Mouse (Mus musculus) spleen, postnatal 4 days (tissue): ENCODE data around the gene 2610301B20Rik.
"Not testable (repeated sequence)": the region's sequence is repeated elsewhere in the genome, so short reads cannot be mapped to it uniquely, and the experiment has no call there.

Experiments
- DNase-seq, 2 experiments: peaks; one replicate each; pipeline ENCODE4 v3.0.0; 2022; ENCODE audit warnings: low spot score in 2 of 2

2610301B20Rik gene

DNA sequence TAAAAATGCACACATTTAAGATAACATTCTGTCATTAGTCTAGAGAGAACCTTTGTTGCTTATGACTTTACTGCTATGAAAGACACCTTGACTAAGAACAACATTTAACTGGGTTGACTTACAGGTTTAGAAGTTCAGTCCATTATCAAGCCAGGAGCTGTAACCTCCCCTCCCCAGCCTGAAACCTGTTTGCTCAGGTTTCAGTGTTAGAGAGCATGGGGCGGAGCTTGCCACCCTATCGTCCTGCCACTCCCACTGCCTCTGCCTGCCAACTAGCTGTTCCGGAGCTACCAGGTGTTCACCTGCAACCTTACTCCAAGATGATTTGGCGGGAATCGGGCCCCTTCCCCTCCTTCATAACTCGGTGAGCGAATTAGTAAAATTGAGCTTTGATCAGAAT, 37.1 kb downstream of the 2610301B20Rik start:
- DNase-seq = not testable (repeated sequence)

DNA sequence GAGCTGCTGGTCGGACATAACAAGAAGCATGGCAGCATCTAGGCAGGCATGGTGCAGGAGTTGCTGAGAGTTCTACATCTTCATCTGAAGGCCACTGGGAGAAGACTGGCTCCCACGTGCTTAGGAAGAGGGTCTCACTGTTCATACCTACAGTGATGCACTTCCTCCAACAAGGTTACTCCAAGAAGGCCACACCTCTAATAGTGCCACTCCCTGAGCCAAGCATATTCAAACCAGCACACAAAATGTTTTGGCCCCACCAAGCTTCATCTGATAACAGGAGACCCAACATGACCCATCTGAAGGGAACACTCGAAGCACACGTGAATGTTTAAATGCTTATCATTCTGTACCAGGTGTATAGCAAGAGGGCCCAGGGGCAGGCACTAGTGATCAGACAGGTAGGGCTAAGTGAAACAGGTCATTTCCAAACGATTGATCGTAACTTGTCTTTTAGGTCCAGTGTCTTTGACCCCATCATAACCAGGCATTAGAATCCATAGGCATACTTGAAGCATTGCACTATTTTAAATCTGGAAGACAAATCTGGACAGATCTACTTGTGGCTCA, 37.7 kb downstream of the 2610301B20Rik start:
- no peak for DNase-seq

DNA sequence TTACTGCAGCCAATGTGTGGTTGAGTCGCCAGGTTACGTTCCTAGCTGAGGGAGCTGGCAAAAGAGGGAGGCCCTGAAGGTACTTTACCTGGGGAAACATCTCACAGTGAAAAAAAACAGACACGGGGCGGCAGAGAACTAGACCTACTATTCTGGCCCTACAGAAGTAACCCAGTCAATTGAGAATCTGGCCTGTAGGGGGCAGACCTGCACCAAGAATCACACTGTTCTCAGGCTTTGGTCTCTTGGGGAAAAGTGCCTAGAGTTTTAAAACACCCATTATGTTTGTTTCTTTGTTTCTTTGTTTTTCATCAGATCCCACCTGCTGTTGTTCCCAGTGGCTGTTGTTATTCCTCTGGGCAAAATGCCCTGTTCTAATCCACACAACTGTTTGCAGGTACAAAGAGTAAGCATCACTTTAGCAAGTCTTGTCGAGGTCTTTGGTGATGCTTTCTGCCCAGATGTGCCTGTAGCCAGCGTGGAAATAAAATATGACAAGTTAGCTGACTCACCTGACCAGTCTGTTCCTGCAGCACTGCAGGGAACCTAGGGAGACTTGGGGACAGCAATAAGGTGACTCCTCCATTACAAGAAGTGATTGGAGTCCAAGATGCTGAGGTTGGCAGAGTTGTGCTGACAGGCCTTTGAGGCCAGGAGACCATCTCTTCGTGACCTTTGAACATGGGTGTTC, 38.5 kb downstream of the 2610301B20Rik start:
- peak; percentile 92 to 98 for DNase-seq

DNA sequence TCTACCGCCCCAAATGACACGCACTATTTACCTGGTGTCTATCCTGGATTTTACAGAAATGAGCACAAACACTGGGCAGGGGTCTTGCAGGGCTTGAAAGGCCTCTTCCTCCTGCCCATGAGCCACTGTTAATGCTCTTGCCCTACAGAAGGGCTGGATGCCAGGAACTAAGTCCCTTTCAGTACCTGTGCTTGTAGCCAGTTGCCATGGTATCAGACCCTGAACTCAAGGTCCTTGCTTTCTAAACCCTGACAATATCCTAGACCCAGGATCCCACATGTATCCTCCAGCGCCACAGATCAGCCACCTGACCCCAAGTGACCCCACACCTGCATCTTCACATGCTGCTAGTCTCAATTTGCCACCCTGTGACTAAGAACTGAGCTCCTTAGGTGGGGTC, 39.1 kb downstream of the 2610301B20Rik start:
- DNase-seq = peak in 1 of 2 experiments; percentile 60

DNA sequence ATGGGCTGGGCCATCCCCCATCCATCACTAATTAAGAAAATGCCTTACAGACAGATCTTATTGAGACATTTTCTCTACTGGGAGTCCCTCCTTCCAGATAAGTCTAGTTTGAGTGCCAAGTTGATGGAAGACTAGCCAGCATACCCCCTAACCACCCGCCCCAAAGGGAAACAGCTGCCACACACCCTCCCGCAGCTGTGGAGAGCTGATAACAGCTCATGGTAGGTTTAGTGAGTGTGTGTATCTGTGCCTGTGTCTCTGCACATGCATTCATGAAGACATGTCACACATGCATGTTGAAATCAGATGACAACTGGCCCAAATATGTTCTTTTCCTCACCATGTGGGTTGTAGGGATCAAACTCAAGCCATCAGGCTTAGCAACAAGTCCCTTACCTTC, 40.5 kb downstream of the 2610301B20Rik start:
- peak; percentile 81 to 84 for DNase-seq

DNA sequence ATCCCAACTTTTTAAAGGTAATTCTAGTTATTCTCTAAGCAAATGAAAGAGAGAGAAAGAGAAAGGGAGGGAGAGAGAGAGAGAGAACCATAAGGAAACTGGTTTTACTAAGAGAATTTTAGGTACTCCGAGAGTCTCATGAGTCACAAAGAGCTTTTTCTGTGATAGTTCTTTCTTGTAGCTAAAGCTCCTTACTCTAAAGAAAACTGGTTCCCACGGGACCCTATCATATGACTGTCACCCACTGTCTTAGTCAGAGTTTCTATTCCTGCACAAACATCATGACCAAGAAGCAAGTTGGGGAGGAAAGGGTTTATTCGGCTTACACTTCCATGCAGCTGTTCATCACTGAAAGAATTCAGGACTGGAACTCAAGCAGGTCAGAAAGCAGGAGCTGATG, 41.0 kb downstream of the 2610301B20Rik start:
- DNase-seq = no peak

DNA sequence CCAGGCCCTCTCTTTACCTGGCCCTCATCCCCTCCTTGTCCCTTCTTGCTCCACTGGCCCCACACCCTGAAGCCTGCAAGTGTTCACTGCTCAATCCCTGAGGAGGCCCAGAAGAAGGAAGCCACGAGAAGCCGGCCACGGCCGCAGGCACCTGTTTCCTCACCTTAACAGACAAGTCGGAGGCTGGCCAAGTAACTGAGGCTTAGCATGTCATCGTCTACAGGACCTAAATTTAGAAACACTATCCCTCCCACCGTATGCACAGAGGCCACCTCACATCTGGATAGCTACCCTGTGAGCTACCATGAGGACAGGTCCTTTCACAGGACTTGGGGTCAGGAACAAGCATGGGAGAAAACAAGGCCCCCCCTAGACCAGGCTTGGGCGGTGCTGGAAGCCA, 44.1 kb downstream of the 2610301B20Rik start:
- no peak for DNase-seq

DNA sequence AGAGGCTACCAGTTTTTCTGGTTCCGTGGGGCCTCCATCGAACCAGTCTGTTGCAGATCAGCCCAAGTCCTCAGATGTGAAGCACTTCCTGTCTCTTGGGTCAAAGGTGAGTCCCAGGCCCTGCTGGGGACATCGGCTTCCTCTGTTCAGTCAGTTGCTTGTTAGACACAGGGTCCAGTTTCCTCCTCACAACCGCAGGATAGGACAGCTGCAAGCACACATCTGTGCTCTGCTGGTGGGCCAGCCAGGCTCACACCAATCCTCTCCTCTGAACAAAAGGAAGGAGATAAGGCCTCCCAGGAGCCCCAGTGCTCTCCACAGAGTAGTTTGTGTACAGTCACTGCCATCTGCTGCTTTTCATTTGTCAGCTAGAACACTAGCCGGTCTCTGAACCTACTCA, 44.8 kb downstream of the 2610301B20Rik start:
- peak in 1 of 2 experiments; percentile 63 for DNase-seq

DNA sequence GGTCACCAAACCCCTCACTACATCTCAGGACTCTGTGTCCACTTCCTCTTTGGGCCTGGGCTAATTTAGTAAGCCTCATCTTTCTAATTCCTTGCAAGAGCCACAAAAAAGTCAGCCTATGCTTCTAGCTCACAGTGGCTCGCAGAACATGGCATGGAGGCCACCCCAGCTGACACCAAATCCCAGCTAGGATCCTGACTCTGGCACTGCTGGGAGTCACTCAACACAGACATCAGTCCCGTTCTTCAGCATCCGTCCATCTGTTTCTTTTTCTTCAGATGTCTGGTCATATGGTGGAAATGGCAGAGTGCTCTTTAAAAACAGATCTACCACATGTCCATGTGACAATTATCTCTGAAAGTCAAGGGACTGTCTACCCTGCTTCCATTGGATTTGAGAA, 45.2 kb downstream of the 2610301B20Rik start:
- DNase-seq = no peak

DNA sequence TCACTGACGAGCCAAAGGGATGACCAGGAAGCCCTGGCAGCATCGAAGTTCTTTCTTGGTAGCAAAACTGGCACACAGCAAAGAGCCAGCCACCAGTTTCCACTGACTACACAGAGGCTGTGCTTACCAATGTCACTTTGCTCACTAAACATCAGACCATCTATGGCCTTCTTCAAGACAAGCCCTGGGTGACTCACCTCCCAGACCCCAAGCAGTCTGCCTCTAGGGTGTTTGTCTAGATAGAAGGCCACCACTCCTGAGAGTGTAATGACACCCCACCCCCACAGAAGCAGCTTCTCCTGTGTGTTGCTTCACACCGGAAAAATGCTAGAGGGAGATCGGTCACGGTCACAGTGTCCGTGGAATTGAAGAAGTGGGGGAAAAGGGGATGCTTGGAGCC, 45.7 kb downstream of the 2610301B20Rik start:
- DNase-seq = no peak

DNA sequence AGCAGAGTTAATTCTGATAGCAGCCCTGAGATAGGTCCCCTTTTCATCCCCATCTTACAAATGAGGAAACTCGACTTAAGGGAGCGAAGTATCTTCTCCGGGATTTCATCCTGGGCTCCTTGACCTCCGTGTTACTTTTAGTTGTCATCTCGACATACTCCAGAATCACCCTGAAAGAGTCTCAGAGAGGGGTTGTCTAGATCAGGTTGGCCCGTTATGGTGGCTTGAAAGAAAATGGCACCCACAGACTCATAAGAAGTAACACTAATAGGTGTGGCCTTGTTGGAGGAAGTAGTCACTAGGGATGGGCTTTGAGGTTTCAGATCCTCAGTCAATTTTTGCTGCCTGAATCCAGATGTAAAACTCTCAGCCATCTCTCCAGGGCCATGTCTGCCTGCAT, 46.3 kb downstream of the 2610301B20Rik start:
- no peak for DNase-seq

DNA sequence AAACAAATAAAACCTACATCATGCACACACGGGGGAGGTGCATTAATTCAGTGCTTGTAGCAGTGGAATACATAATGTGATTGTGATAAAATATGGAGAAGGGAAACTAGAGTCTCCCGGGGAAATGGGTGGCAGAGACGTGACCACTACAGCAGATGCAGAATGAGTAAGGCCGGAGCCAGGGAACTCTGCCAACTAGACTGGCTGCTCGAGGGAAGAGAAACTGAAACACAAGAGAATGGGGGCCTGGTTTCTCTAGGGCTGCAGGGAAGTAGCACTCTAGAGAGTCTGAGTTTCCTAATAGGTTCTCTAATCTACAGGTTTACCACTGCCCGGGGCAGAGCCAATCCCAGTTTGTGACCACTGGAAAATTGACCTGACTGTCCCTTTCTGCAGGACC, 48.9 kb downstream of the 2610301B20Rik start:
- DNase-seq = peak in 1 of 2 experiments; percentile 31

DNA sequence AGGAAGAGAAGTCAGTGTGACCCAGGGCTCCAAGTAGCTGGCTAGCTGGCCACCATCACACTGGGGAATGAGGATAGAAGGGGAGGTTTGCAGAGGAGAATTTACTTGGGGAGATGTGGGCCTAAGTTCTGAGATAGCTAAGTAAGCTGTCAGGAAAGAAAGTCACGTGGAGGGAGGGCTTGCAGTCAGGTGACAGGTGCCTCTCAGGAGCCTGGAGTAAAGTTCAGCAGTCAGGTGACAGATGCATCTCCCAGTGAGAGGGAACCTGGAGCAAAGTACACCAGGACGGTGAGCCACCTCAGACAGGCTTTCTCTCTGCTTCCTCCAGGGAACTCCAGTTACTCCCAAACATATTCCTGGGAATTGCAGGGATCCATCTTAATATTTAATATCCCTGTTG, 49.8 kb downstream of the 2610301B20Rik start:
- DNase-seq = peak in 1 of 2 experiments; percentile 40

DNA sequence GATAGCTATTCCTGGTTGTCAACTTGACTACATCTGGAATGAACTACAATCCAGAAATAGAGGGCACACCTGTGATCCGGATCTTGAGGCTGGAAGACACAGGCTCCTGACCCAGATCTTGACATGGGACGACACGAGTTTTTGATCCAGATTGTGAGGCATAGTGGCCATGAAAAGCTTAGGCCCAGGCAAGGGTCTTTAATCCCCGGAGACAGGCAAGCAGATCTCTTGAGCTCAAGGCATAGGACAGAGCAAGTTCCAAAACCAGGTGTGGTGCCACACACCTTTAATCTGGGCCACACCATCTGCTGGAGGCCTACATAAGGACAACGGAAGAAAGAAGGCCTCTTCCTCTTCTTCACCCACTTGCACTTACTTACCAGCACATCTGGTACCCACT, 50.2 kb downstream of the 2610301B20Rik start:
- DNase-seq = no peak

DNA sequence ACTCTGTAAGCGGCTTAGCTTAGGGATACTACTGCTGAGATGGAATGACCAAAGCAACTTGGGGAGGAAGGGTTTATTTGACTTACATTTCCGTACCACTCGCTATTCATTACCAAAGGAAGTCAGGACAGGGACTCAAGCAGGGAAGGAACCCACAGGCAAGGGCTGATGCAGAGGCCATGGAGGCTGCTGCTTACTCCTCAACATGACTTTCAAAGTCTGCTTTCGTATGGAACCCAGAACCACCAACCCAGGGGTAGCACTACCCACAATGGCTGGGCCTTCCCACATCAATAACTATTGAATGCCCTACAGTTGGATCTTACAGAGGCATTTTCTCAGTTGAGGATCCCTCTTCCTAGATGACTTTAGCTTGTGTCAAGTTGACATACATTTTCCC, 52.1 kb downstream of the 2610301B20Rik start:
- peak in 1 of 2 experiments; percentile 52 for DNase-seq

DNA sequence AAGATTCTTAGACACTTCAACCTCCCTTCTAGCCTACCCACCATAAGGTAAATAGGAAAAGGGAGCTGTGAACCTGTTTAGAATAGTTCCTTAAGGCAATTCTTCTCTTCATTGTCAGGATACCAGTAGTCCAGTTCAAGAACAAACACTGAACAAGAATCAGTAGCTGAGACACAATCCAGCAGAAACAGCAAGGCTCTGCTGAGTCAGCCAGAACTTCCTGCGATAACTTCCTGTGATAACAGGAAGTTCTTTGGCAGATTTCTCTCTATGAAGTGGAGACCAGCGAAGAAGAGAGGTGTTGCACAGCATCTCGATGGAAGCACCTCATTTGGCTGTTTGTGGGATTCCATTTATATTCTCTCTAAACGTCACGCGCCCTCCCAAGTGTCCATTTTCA, 53.9 kb downstream of the 2610301B20Rik start:
- DNase-seq = no peak

DNA sequence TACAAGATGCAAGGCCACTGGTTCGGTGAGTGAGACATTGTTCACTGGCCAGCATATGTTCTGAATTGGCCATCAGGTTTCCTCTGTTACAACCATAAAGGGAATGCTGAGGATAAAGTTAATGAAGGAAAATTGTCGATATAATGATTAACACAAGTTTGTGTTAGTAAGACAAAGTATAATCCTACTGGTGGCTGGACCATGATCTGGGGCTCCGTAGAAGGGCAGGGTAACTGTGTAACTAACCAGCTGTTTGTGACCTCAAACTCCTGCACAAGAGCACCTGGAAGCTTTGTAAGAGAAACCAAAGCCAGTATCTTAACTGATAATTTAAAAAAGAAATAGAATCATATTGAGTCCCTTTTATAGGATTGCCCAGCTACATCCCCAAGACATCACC, 55.4 kb downstream of the 2610301B20Rik start:
- no peak for DNase-seq

DNA sequence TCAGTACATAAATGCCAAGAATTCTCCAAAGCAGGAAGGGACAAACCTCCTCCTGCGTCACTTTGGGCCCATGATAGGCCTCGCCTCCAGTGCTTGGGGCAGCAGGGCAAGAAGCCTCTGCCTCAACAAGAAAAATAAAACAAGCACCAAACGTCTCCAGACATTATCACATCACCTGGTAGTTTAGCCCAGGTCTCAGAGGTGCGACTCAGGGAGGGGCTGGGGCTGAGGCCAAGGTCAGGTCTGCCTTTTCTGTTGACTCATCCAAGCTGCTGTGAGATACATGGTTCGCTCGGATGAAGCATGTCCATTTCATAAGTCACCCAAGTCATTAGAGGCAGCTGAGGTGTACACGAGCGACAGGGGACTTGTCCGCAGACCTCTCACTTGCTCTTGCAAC, 56.7 kb downstream of the 2610301B20Rik start:
- DNase-seq = peak in 1 of 2 experiments; percentile 40

DNA sequence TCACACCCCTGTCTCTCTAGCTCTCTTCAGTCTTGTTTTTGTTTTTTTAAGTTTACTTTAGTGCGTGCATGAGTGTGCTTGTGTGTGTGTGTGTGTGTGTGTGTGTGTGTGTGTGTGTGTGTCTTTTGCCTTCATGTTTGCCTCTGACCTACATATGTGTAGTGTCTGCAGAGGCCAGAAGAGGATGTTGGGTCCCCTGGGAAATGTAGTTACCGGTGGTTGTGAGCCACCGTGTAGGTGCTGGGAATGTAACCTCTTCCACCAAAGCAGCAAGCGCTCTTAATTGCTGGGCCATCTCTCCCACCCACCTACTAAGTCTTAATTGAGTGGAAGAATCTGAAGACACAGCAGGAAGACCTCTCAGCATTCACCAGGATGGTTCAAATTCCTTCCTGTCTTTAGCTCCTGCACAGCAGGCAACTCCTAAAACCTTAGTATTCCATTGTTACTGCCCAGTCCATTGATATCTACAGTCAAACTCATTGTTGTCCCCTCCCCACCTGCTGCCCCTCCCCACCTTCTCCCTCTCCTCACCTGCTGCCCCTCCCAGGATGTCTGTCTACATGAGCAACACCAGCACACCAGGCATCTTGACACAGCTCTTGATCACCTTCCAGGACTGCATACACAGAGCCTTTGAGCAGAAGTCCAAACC, 57.9 kb downstream of the 2610301B20Rik start:
- peak in 1 of 2 experiments; percentile 51 for DNase-seq

DNA sequence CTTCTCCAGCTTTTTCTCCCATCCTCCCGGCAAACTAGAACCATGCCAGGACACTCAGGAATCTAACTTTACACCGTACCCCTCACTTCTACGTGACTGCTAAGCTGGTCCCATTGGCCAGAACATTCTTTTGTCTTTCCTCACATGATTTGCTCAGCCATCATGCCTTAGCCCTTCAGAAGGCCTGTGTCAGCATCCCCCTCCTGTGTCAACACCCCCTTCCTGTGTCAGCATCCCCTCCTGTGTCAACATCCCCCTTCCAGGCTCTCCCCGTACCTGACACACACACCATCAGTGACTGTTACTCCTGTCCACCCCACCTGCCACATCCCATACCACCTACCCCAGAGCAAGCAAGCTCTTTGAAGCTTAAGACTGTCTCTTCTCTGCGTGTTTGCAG, 58.5 kb downstream of the 2610301B20Rik start:
- no peak for DNase-seq

DNA sequence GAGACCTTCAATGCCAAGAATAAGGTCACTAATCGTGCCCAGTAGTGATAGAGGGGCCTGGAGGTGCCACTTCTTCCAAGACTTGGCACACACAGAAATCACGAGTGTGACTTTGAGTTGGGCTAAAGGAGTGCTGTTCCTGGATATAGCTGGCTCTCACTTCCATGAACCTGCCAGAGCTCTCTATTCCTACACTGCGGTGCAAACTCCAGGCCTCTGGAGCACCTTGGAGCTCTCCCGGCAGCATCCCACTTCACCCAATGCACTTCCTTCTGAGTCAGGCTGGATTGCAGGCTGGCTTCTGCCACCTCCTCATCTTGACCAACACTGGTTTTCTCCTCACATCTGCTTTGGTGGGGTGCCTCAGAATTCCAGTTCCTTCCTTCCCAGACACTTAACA, 62.5 kb downstream of the 2610301B20Rik start:
- peak in 1 of 2 experiments; percentile 55 for DNase-seq
